Mouse (Mus musculus): ENCODE data around the gene Cnrip1. TPM values are rescaled to one million over a fixed set of nuclear protein-coding genes. Genes with fewer than 3 reads are reported as not detected.

Gene Cnrip1
- total and polyA plus RNA-seq, 3 experiments: 3.3 to 6.4 (median 3.5) TPM

GRCm38 (mm10) chr11:17126418-17126817 is 75.0 kb downstream of the Cnrip1 start:
- Histone ChIP-seq H3K79me2 (replicated peaks; ENCODE audit: control insufficient read depth, insufficient read depth, low read length) (no peaks in the 10 kb centered on the region), H3K4me3 (no peak overlapping the region), H3K27ac (no peak overlapping the region), H3K36me3 (ENCODE audit: control insufficient read depth, insufficient read depth, low read length) (no peaks in the 10 kb centered on the region), H3K4me1 (ENCODE audit: control insufficient read depth, insufficient read depth, low read length) (no peaks in the 10 kb centered on the region), H3K9ac (ENCODE audit: low read depth, low read length) (no peak overlapping the region), H3K27me3 (ENCODE audit: control insufficient read depth, insufficient read depth, low read length) (no peaks in the 10 kb centered on the region)
- 50% methylated on average over 2 of the region's 2 CpGs for WGBS
- DNase-seq: no peak
- intact Hi-C loops (cut with DNase I): no loop called here
- TF ChIP-seq CTCF (IDR thresholded peaks at IDR 0.05) (no peak), EP300 (IDR thresholded peaks at IDR 0.05; ENCODE audit: insufficient read depth, low read depth, low read length) (no peak), POLR2A (IDR thresholded peaks at IDR 0.05; ENCODE audit: insufficient read depth, low read depth, low read length) (no peak)

Other genes starting within 250 kb of the Cnrip1 start
- gene Fbxo48, start 100.2 kb upstream of the Cnrip1 start, total RNA-seq (2021): under 1 TPM; 0.30 to 0.37 TPM
- gene Fbxo48, start 100.2 kb upstream of the Cnrip1 start, polyA plus RNA-seq (2012; rRNA removed): 0.06 and 0.18 TPM in 2 replicates
- gene Plek, start 795 bp downstream of the Cnrip1 start, total RNA-seq (2021): 1 to 10 TPM; 5.3 to 8.7 TPM
- gene Plek, start 795 bp downstream of the Cnrip1 start, polyA plus RNA-seq (2012; rRNA removed): 2.0 and 2.8 TPM in 2 replicates
- 10 to 100 TPM; 58.2 to 68.3 TPM for gene Ppp3r1, start 107.7 kb downstream of the Cnrip1 start, total RNA-seq (2021)
- 24.4 and 39.3 TPM in 2 replicates for gene Ppp3r1, start 107.7 kb downstream of the Cnrip1 start, polyA plus RNA-seq (2012; rRNA removed)
- 10 to 100 TPM; 11.0 to 11.4 TPM for gene Wdr92, start 130.5 kb downstream of the Cnrip1 start, total RNA-seq (2021)
- gene Wdr92, start 130.5 kb downstream of the Cnrip1 start, polyA plus RNA-seq (2012; rRNA removed): 7.8 and 10.3 TPM in 2 replicates
- gene Pno1, start 160.0 kb downstream of the Cnrip1 start, total RNA-seq (2021): 10 to 100 TPM; 30.2 to 35.7 TPM
- gene Pno1, start 160.0 kb downstream of the Cnrip1 start, polyA plus RNA-seq (2012; rRNA removed): 6.0 and 9.2 TPM in 2 replicates
- 10 to 100 TPM; 32.1 to 34.3 TPM for gene C1d, start 206.0 kb downstream of the Cnrip1 start, total RNA-seq (2021)
- gene C1d, start 206.0 kb downstream of the Cnrip1 start, polyA plus RNA-seq (2012; rRNA removed): 22.7 and 25.6 TPM in 2 replicates